Mouse (Mus musculus) ovary, adult 18-20 months (tissue): ENCODE results near the gene Gm43552.
A peak's percentile ranks its signal among the peaks of the same experiment; 100 is the strongest.
"Not testable (repeated sequence)": the region's sequence is repeated elsewhere in the genome, so short reads cannot be mapped to it uniquely, and the experiment has no call there.

Experiments used
- DNase-seq: peaks from one replicate; pipeline ENCODE4 v3.0.0; 2022; ENCODE audit warnings: low spot score, mixed read lengths

The Gm43552 gene

DNA sequence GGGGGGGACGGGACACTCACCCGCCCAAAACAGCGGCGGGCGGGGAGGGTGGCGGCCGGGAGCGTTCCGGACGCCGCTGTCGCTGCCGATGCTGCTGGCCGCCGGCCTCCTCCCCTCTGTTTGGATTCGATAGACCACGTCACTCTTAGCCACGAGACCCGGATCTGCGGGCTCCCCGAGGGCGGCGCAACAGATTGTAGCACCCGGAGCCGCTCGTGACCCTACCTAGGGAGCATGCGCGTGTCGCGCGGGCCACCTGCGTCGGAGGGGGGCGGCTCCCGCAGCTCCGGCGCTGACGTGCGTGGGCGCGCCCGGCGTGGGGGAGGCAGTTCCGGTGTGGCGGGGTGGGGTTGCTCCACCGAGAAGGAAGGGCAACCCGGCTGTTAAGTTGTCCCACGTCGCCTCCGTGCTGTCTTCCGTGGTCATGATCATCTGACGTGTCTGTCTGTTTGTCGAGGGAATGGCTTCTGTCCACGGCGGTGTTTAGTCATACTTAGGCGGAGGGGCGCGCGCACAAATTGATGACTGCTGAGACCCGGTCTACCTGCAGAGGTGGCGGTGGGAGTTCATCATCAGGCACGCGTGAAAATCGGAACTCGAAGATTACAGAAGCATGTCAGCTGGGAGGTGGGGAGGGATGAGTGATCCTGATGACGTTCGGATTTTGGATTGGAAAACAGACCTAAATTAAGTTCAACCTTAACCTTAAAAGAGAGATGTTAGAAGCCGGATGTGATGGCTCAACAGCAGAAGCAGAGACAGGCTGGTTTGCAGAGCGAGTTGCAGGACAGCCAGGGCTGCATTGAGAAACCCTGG is at the start of gene Gm43552:
Gm43552 (minus strand) TSS at position 118 of the 816 bp plus-strand sequence.
- peak; percentile 95 for DNase-seq

DNA sequence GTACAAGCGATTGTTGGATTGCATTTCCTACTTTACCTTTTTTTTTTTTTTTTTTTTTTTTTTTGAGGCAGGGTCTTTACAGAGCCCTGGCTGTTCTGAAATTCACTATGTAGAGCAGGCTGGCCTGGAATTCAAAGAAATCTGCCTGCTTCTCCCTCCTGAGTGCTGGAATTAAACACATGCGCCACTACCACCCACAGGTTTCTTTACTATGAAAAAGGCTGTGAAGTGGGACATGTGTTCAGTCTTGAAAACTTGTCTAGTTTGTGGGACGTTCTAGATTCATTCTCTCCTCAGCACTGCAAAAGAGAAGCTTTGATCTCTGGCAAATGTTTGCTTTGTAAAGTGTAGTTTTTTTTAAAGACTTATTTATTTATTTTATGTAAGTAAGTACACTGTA is 49.3 kb upstream of the Gm43552 start:
- no peak for DNase-seq

- no peak for DNase-seq
Observed at GRCm38 (mm10) chr5:65539786-65540185, 47.2 kb upstream of the Gm43552 start.

- no peak for DNase-seq
Observed at GRCm38 (mm10) chr5:65538829-65539228, 46.2 kb upstream of the Gm43552 start.

DNA sequence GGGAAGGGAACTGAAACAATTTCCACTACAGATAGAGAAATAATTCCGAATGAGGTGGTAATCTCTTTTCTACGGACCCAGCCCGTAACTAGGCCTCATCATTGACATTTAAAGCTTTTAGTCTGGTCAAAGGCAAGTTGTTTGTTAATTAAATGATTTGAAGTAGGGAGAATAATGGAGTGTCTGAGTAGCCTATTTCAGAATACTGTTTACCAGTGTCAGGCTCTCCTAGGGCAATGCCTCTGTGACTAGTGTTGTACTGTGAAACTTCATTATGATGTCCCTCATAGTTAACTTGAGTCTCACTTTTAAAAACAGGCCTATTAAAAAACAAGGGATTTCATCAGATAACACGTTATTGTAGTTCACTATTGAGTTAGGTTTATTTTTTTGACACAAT is 45.5 kb upstream of the Gm43552 start:
- DNase-seq: no peak

GRCm38 (mm10) chr5:65537420-65538071 is 44.9 kb upstream of the Gm43552 start:
- peak; percentile 19 for DNase-seq

GRCm38 (mm10) chr5:65536751-65537419 is 44.3 kb upstream of the Gm43552 start, which contains the start of the genes Smim14 and Ube2k:
Gene Smim14, minus strand, starts transcription at chr5:65537184.
Gene Ube2k, plus strand, starts transcription at chr5:65537233.
- peak; percentile 89 for DNase-seq

- DNase-seq: not testable (repeated sequence)
Observed at GRCm38 (mm10) chr5:65536068-65536465, 43.4 kb upstream of the Gm43552 start.

DNA sequence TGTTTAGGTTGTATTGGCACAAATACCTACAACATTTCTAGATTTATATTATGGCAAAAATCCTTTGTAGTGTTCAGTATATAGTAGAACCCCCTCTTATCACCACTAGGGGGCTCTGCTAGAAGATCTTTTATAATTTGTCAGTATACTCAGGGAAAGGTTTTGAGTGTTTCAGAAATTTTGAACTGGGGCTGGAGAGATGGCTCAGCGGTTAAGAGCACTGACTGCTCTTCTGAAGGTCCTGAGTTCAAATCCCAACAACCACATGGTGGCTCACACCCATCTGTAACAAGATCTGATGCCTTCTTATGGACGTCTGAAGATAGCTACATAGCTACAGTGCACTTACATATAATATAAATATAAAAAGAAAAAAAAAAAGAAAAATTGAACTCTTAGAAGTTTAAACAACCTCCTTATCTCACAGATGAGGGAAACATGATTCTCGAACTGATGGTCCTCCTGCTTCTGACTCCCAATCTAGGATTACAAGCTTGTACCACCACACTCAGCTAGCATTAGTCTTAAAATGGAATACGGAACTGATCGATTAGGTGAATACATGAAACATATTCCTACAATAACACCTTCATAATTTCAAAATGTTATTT is 42.9 kb upstream of the Gm43552 start:
- DNase-seq: no peak

DNA sequence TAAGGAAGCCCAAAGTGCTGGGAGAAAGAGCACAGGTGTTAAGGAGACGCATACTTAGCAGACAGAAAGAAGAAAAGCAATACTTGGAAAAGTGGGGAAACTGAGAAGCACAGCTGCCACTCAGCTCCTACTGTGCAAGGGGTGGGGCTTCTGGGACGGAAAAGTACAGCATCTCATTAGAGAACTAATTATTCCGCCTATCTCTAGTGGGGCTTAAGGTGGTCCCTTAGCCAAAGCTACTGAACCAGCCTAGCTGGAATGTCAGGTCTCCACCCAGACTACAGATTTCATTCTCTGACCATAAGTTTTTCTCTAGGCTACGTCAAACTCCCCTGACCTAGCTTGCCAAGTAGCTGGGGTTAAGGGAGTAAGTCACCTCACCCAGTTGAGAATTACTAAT is 41.9 kb upstream of the Gm43552 start:
- DNase-seq: no peak

- no peak for DNase-seq
Observed at GRCm38 (mm10) chr5:65531283-65531682, 38.6 kb upstream of the Gm43552 start.

GRCm38 (mm10) chr5:65525674-65526443 is 33.2 kb upstream of the Gm43552 start:
- no peak for DNase-seq

DNA sequence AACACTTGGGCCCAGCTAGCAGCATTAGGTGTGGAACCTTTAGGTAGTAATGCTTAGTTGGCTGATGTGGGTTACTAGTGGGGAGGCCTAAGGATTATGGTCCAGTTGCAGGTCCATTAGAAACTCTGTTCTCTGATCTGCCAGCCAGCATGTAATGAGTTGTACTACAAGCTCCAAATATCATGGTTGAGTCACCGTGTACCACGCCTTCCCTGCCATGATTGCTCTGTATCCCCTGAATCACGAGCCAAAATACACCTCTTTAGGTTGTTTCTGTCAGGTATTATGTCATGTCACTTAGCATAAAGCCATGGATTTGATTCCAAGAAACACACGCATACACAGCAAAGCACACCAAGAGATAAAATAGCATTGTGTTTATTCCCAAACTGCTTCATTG is 32.2 kb upstream of the Gm43552 start:
- no peak for DNase-seq

- no peak for DNase-seq
Observed at GRCm38 (mm10) chr5:65521803-65522202, 29.2 kb upstream of the Gm43552 start.

- DNase-seq: no peak
Observed at GRCm38 (mm10) chr5:65514635-65515278, 22.1 kb upstream of the Gm43552 start.

DNA sequence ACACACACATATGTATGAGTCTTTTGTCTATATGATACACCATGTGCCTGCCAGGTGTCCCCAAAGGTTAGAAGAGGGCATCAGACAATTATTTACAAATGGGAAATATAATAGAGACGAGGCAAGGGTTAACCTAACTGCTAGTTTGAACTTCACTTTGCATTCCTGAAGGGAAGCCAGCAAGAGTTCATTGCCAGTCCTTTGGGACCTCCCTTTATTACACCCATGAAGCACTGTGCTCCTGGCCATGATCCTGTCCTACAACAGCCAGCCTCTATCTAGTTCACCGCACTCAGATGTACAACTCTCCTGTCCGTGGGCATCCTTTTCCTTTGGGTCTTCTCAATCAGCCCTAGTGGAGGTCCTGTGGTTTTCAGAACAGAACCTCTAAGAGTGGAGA is 20.9 kb upstream of the Gm43552 start:
- no peak for DNase-seq

DNA sequence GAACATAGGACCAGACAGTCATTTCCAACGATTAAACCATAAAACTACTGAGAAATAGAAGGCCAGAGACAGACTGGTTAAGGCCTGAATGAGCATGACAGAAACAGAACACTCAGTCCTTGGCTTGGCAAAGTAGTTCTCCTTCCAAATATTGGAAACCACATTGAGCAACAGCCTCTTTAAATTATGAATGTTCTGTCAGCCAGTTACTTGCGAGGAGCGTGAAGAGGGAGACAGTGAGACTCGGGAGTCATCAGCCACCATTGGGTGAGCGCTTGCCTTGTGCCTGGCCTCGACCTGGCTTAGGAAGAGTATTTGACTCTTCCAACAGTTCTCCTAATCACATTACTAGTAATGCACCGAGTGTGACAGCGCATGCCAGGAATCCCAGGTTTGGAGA is 15.8 kb upstream of the Gm43552 start:
- no peak for DNase-seq

GRCm38 (mm10) chr5:65505786-65506185 is 13.2 kb upstream of the Gm43552 start:
- DNase-seq: peak; percentile 34

DNA sequence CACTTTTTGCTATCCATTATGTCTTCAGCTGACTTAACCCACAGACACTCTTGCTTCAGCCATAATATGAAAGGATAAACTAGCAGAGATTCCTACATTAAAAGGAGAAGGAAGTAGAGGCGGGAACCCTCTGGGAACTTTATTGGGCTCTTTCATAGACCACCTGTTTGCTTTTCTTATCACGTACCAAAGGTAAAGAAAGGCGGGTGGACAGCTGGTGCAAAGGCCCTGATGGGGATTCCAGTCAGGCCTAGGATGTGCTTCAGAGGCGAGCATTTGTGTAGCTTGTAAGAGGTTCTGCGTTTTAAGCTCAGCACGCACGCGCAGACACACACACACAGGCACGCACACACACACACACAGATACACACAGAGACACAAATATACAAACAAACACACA is 8.8 kb upstream of the Gm43552 start:
- DNase-seq: no peak

DNA sequence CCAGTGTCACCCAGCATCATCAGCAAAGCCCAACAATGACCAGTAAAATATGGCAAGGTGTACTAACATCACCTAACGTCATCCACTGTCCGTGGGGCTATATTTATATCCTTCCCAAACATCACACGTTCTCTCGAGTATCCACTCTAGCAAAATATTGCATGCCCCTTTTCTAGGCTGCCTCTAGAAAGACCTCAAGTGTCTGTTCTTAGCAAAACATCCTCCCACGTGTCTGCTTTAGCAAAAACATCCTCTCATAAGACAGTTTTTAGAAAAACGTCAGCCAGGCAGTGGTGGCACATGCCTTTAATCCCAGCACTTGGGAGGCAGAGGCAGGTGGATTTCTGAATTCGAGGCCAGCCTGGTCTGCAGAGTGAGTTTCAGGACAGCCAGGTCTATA is 7.6 kb upstream of the Gm43552 start:
- DNase-seq: no peak
